Comparison of ENCODE assay signal across 17 mouse cellular contexts in genomic region chr11:25005491-25005890, GRCm38 (mm10).
A peak's percentile ranks its signal among the peaks of the same experiment; 100 is the strongest.
DNase-seq lines count a peak whose midpoint lies in the region; ATAC-seq and TF ChIP-seq lines count a peak whose summit lies in the region.
"Had no signal": no experiment of that assay in that cellular context is flagged by ENCODE, and none has a peak within 500 bp of the region (broad histone marks: within the 10 kb centered on the region; RNA-seq: fewer than 3 reads in every experiment).

No protein-coding gene starts in this region.

- no peak overlapping the region for H3K9ac ChIP-seq in heart, embryonic 13.5 days
- H3K9ac ChIP-seq in heart, postnatal 0 days (replicated peaks; ENCODE audit: low read depth, low read length), result no peak overlapping the region
- H3K9ac ChIP-seq: forebrain, embryonic 13.5 days; hindbrain, embryonic 15.5 days; neural tube, embryonic 12.5 days had no signal

- no peak for DNase-seq in heart, postnatal 36 days
- peak; percentile 6 for DNase-seq in ZHBTc4 (ENCODE audit: low read depth, low spot score)
- peak; percentile 45 for DNase-seq in adrenal gland, postnatal 25 days
- DNase-seq in heart, postnatal 0 days (ENCODE audit: low spot score), result peak; percentile 68
- no peak for DNase-seq in right cerebral cortex, postnatal 25 days
- DNase-seq: B cell, adult 2 months; cerebellum, postnatal 14 days; kidney, adult 11 months; kidney, postnatal 14 days; liver; lung, adult 18-20 months; thymus, postnatal 25 days had no signal

- H3K27ac ChIP-seq in heart, embryonic 13.5 days (replicated peaks), result peak overlapping the region; percentile 40; the same call in 1 of the 2 replicates
- H3K27ac ChIP-seq in heart, postnatal 0 days (ENCODE audit: low read depth), result no peak overlapping the region
- H3K27ac ChIP-seq: forebrain, embryonic 13.5 days; hindbrain, embryonic 15.5 days; neural tube, embryonic 12.5 days had no signal

- no peaks in the 10 kb centered on the region for H3K36me3 ChIP-seq in heart, embryonic 13.5 days
- no peaks in the 10 kb centered on the region for H3K36me3 ChIP-seq in heart, postnatal 0 days (replicated peaks; ENCODE audit: control insufficient read depth, insufficient read depth, low read length)
- H3K36me3 ChIP-seq: hindbrain, embryonic 15.5 days; neural tube, embryonic 12.5 days had no signal

- no peak for TF ChIP-seq CTCF in heart, postnatal 0 days (IDR thresholded peaks at IDR 0.05; ENCODE audit: low read depth)

- H3K4me3 ChIP-seq in heart, embryonic 13.5 days, result no peak overlapping the region
- no peak overlapping the region for H3K4me3 ChIP-seq in heart, postnatal 0 days (ENCODE audit: low read depth, low read length)
- H3K4me3 ChIP-seq: forebrain, embryonic 13.5 days; hindbrain, embryonic 15.5 days; neural tube, embryonic 12.5 days had no signal

- H3K27me3 ChIP-seq in heart, embryonic 13.5 days (replicated peaks), result no peaks in the 10 kb centered on the region
- H3K27me3 ChIP-seq in heart, postnatal 0 days (ENCODE audit: control insufficient read depth, insufficient read depth, low read length), result no peaks in the 10 kb centered on the region
- H3K27me3 ChIP-seq: forebrain, embryonic 13.5 days; hindbrain, embryonic 15.5 days; neural tube, embryonic 12.5 days had no signal

- no peak for TF ChIP-seq EP300 in heart, postnatal 0 days (IDR thresholded peaks at IDR 0.05; ENCODE audit: low read depth)

- H3K9me3 ChIP-seq in heart, embryonic 13.5 days, result no peaks in the 10 kb centered on the region
- H3K9me3 ChIP-seq in heart, postnatal 0 days (replicated peaks; ENCODE audit: control insufficient read depth, low read length), result no peaks in the 10 kb centered on the region
- H3K9me3 ChIP-seq: forebrain, embryonic 13.5 days; hindbrain, embryonic 15.5 days; neural tube, embryonic 12.5 days had no signal

- no peak for ATAC-seq in heart, embryonic 13.5 days (ENCODE audit: extremely low read depth, insufficient number of reproducible peaks, low FRiP score, low TSS enrichment)
- ATAC-seq in heart, postnatal 0 days (ENCODE audit: insufficient read depth, low read depth), result peak; percentile 88
- no peak for ATAC-seq in CD4-positive, CD25-positive, alpha-beta regulatory T cell, adult 4 months
- ATAC-seq: forebrain, embryonic 13.5 days had no signal

- intact Hi-C loops in heart, postnatal 36 days (cut with DNase I), result no loop called here

- H3K4me2 ChIP-seq in heart, embryonic 13.5 days, result peak overlapping the region; percentile 40
- H3K4me2 ChIP-seq in heart, postnatal 0 days (ENCODE audit: low read depth, low read length), result peak overlapping the region; percentile 15; the same call in 1 of the 2 replicates
- H3K4me2 ChIP-seq: forebrain, embryonic 13.5 days; hindbrain, embryonic 15.5 days; neural tube, embryonic 12.5 days had no signal

- WGBS in heart, embryonic 13.5 days, result 11% methylated on average over 5 of the region's 5 CpGs
- 6% methylated on average over 5 of the region's 5 CpGs for WGBS in heart, postnatal 0 days

- peaks cover 15% of the 10 kb centered on the region for H3K4me1 ChIP-seq in heart, embryonic 13.5 days
- H3K4me1 ChIP-seq in heart, postnatal 0 days (ENCODE audit: control insufficient read depth, insufficient read depth), result 0 out of 2 replicates have a peak, but pooled peaks cover 5% of the 10 kb centered on the region
- H3K4me1 ChIP-seq: hindbrain, embryonic 15.5 days had no signal

Comparison
In these comparisons a context has a peak if more than half of its experiments do, and no peak if none do; other contexts are left out.
1. DNase-seq: peak in ZHBTc4 (single experiment), adrenal gland, postnatal 25 days (single experiment) and heart, postnatal 0 days (single experiment); none in heart, postnatal 36 days (0 of 2) and right cerebral cortex, postnatal 25 days (single experiment).